Mouse (Mus musculus): ENCODE data around the gene Hira. TPM values are rescaled to one million over a fixed set of nuclear protein-coding genes. Genes with fewer than 3 reads are reported as not detected.

Hira gene
- 14.7 and 16.7 TPM in 2 replicates for polyA plus RNA-seq (2014; fragmentation: Nextera tagmentation; extraction: Ambion mirVana)

GRCm38 (mm10) chr16:18876442-18877308 lies at the start of gene Hira, which contains the start of gene Mrpl40:
Gene Hira (plus strand): TSS chr16:18877037.
Gene Mrpl40 (minus strand): TSS chr16:18876862.
- H3K27me3 ChIP-seq (ENCODE audit: control insufficient read depth, insufficient read depth, low read length) = no peaks in the 10 kb centered on the region
- ATAC-seq (ENCODE audit: low FRiP score) = peak; percentile 94
- H3K4me3 ChIP-seq (ENCODE audit: low read depth, low read length) = peak within 1 kb of the TSS; percentile 97
- H3K4me1 ChIP-seq (ENCODE audit: control insufficient read depth, insufficient read depth, low read length) = peaks cover 8% of the 10 kb centered on the region
- H3K9ac ChIP-seq (ENCODE audit: low read length) = peak within 1 kb of the TSS; percentile 95
- under 1% methylated on average over 92 of the region's 93 CpGs for WGBS
- H3K27ac ChIP-seq (ENCODE audit: low read depth, low read length) = peak within 1 kb of the TSS; percentile 91
- H3K9me3 ChIP-seq (ENCODE audit: control insufficient read depth, low read length) = no peaks in the 10 kb centered on the region
- peaks cover 10% of the 10 kb centered on the region; the same call in 1 of the 2 replicates for H3K36me3 ChIP-seq (ENCODE audit: control insufficient read depth, insufficient read depth, low read length)
- H3K4me2 ChIP-seq = peak within 1 kb of the TSS; percentile 74
- peak; percentile 99 for DNase-seq (ENCODE audit: low spot score, missing footprints)

- H3K4me3 ChIP-seq (ENCODE audit: low read depth, low read length) = no peak overlapping the region
- H3K36me3 ChIP-seq (ENCODE audit: control insufficient read depth, insufficient read depth, low read length) = peaks cover 28% of the 10 kb centered on the region
- H3K4me1 ChIP-seq (ENCODE audit: control insufficient read depth, insufficient read depth, low read length) = no peaks in the 10 kb centered on the region
Measured at GRCm38 (mm10) chr16:18828630-18829029, 48.2 kb upstream of the Hira start.

GRCm38 (mm10) chr16:18829102-18829501 lies 47.7 kb upstream of the Hira start:
- no peak overlapping the region for H3K4me2 ChIP-seq
- H3K9me3 ChIP-seq (ENCODE audit: control insufficient read depth, low read length) = no peaks in the 10 kb centered on the region
- no peaks in the 10 kb centered on the region for H3K27me3 ChIP-seq (ENCODE audit: control insufficient read depth, insufficient read depth, low read length)
- WGBS = 94% methylated on average over 6 of the region's 6 CpGs
- DNase-seq (ENCODE audit: low spot score, missing footprints) (no peak), ATAC-seq (ENCODE audit: low FRiP score) (no peak)
- H3K27ac ChIP-seq (ENCODE audit: low read depth, low read length) = no peak overlapping the region
- H3K4me3 ChIP-seq (ENCODE audit: low read depth, low read length) = no peak overlapping the region
- peaks cover 27% of the 10 kb centered on the region for H3K36me3 ChIP-seq (ENCODE audit: control insufficient read depth, insufficient read depth, low read length)
- H3K4me1 ChIP-seq (ENCODE audit: control insufficient read depth, insufficient read depth, low read length) = no peaks in the 10 kb centered on the region
- H3K9ac ChIP-seq (ENCODE audit: low read length) = no peak overlapping the region

More at GRCm38 (mm10) chr16:18828630-18829029, 48.2 kb upstream of the Hira start:
- Histone ChIP-seq H3K4me2 (no peak overlapping the region), H3K27me3 (ENCODE audit: control insufficient read depth, insufficient read depth, low read length) (no peaks in the 10 kb centered on the region), H3K9me3 (ENCODE audit: control insufficient read depth, low read length) (no peaks in the 10 kb centered on the region), H3K9ac (ENCODE audit: low read length) (no peak overlapping the region), H3K27ac (ENCODE audit: low read depth, low read length) (no peak overlapping the region)
- ATAC-seq (ENCODE audit: low FRiP score) = no peak
- DNase-seq (ENCODE audit: low spot score, missing footprints) = no peak
- 94% methylated on average over 3 of the region's 3 CpGs for WGBS

- 68% methylated on average over 2 of the region's 2 CpGs for WGBS
- H3K4me1 ChIP-seq (ENCODE audit: control insufficient read depth, insufficient read depth, low read length) = 0 out of 2 replicates have a peak, but pooled peaks cover 2% of the 10 kb centered on the region
- H3K27me3 ChIP-seq (ENCODE audit: control insufficient read depth, insufficient read depth, low read length) = no peaks in the 10 kb centered on the region
- DNase-seq (ENCODE audit: low spot score, missing footprints) = peak; percentile 44
- H3K4me3 ChIP-seq (ENCODE audit: low read depth, low read length) = no peak overlapping the region
- ATAC-seq (ENCODE audit: low FRiP score) = no peak
- H3K4me2 ChIP-seq = no peak overlapping the region
- H3K9ac ChIP-seq (ENCODE audit: low read length) = no peak overlapping the region
- H3K36me3 ChIP-seq (ENCODE audit: control insufficient read depth, insufficient read depth, low read length) = peaks cover 15% of the 10 kb centered on the region; the same call in 1 of the 2 replicates
- no peak overlapping the region for H3K27ac ChIP-seq (ENCODE audit: low read depth, low read length)
- H3K9me3 ChIP-seq (ENCODE audit: control insufficient read depth, low read length) = no peaks in the 10 kb centered on the region
Measured at GRCm38 (mm10) chr16:18833486-18833885, 43.4 kb upstream of the Hira start.

- Histone ChIP-seq H3K36me3 (ENCODE audit: control insufficient read depth, insufficient read depth, low read length) (peaks cover 10% of the 10 kb centered on the region; the same call in 1 of the 2 replicates), H3K4me1 (ENCODE audit: control insufficient read depth, insufficient read depth, low read length) (0 out of 2 replicates have a peak, but pooled peaks cover 2% of the 10 kb centered on the region), H3K27me3 (ENCODE audit: control insufficient read depth, insufficient read depth, low read length) (no peaks in the 10 kb centered on the region), H3K9me3 (ENCODE audit: control insufficient read depth, low read length) (no peaks in the 10 kb centered on the region), H3K9ac (ENCODE audit: low read length) (no peak overlapping the region), H3K4me2 (peak overlapping the region; percentile 69), H3K27ac (ENCODE audit: low read depth, low read length) (no peak overlapping the region), H3K4me3 (ENCODE audit: low read depth, low read length) (peak overlapping the region; percentile 85)
- DNase-seq (ENCODE audit: low spot score, missing footprints) (peak; percentile 85), ATAC-seq (ENCODE audit: low FRiP score) (peak; percentile 58)
- 29% methylated on average over 3 of the region's 3 CpGs for WGBS
Measured at GRCm38 (mm10) chr16:18836073-18836467, 40.8 kb upstream of the Hira start.

- Histone ChIP-seq H3K36me3 (ENCODE audit: control insufficient read depth, insufficient read depth, low read length) (peaks cover 9% of the 10 kb centered on the region; the same call in 1 of the 2 replicates), H3K9ac (ENCODE audit: low read length) (peak within 1 kb of the TSS; percentile 86), H3K27ac (ENCODE audit: low read depth, low read length) (no peak within 1 kb of the TSS), H3K27me3 (ENCODE audit: control insufficient read depth, insufficient read depth, low read length) (no peaks in the 10 kb centered on the region), H3K9me3 (ENCODE audit: control insufficient read depth, low read length) (no peaks in the 10 kb centered on the region), H3K4me3 (ENCODE audit: low read depth, low read length) (peak within 1 kb of the TSS; percentile 85), H3K4me1 (ENCODE audit: control insufficient read depth, insufficient read depth, low read length) (0 out of 2 replicates have a peak, but pooled peaks cover 2% of the 10 kb centered on the region), H3K4me2 (peak within 1 kb of the TSS; percentile 69)
- DNase-seq (ENCODE audit: low spot score, missing footprints) (peak; percentile 98), ATAC-seq (ENCODE audit: low FRiP score) (peak; percentile 97)
- WGBS = 2% methylated on average over 46 of the region's 46 CpGs
Measured at GRCm38 (mm10) chr16:18836468-18837208, 40.2 kb upstream of the Hira start, which contains the start of the genes 2510002D24Rik and Gm28539. Gene 2510002D24Rik (plus strand): TSS chr16:18836578. Gene Gm28539 (plus strand): TSS chr16:18836584.

GRCm38 (mm10) chr16:18838346-18838745 lies 38.5 kb upstream of the Hira start:
- H3K36me3 ChIP-seq (ENCODE audit: control insufficient read depth, insufficient read depth, low read length) = peaks cover 9% of the 10 kb centered on the region; the same call in 1 of the 2 replicates
- H3K4me3 ChIP-seq (ENCODE audit: low read depth, low read length) = no peak overlapping the region
- H3K4me1 ChIP-seq (ENCODE audit: control insufficient read depth, insufficient read depth, low read length) = 0 out of 2 replicates have a peak, but pooled peaks cover 2% of the 10 kb centered on the region
- DNase-seq (ENCODE audit: low spot score, missing footprints) (no peak), ATAC-seq (ENCODE audit: low FRiP score) (no peak)
- WGBS = 95% methylated on average over 4 of the region's 4 CpGs
- H3K27ac ChIP-seq (ENCODE audit: low read depth, low read length) = no peak overlapping the region
- H3K9ac ChIP-seq (ENCODE audit: low read length) = no peak overlapping the region
- no peaks in the 10 kb centered on the region for H3K9me3 ChIP-seq (ENCODE audit: control insufficient read depth, low read length)
- H3K27me3 ChIP-seq (ENCODE audit: control insufficient read depth, insufficient read depth, low read length) = no peaks in the 10 kb centered on the region
- H3K4me2 ChIP-seq = no peak overlapping the region

- 84% methylated on average over 15 of the region's 15 CpGs for WGBS
- H3K4me1 ChIP-seq (ENCODE audit: control insufficient read depth, insufficient read depth, low read length) = no peaks in the 10 kb centered on the region
- H3K4me3 ChIP-seq (ENCODE audit: low read depth, low read length) = no peak overlapping the region
- no peaks in the 10 kb centered on the region for H3K36me3 ChIP-seq (ENCODE audit: control insufficient read depth, insufficient read depth, low read length)
- no peaks in the 10 kb centered on the region for H3K27me3 ChIP-seq (ENCODE audit: control insufficient read depth, insufficient read depth, low read length)
- H3K9ac ChIP-seq (ENCODE audit: low read length) = no peak overlapping the region
- no peak overlapping the region for H3K4me2 ChIP-seq
- DNase-seq (ENCODE audit: low spot score, missing footprints) (no peak), ATAC-seq (ENCODE audit: low FRiP score) (no peak)
- H3K9me3 ChIP-seq (ENCODE audit: control insufficient read depth, low read length) = no peaks in the 10 kb centered on the region
- no peak overlapping the region for H3K27ac ChIP-seq (ENCODE audit: low read depth, low read length)
Measured at GRCm38 (mm10) chr16:18846301-18846820, 30.5 kb upstream of the Hira start.

All from midbrain, embryonic 11.5 days (tissue).